Mouse (Mus musculus): Measurements from ENCODE around the gene Sgsm1.

DNA sequence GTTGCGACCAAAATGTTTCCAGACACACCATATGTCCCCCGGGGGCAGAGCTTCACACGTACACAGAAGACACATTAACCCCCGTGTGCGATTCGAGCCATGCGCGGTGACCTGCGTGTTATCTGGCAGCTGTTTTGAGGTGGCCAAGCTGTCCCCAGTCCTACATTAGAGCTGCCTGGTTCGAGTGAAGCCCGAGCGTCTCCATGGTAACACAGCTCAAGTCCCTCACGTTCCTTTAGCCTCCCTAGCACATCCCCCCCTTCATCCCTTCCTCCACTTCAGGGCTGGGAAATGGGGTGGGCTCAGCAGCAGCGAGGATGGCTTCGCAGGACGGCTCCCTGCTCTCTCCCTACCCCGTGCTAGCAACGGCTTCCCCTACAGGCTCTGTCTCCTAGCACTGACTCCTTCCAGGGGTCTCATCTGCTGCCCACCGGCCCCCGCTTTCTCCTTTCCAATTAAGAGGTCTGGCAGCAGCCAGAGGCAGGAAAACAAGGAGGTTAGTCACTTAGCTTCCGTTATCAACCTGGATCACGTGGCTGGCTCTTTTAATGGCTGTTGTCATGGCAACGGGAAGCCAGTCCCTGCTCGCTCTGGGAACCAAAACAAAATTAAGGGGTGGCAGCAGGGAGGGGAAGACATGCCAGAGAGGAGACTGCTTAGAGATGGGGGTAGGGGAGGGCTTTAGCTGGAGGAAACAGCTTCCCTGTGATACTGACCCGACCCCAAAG lies 3.7 kb downstream of the Sgsm1 start:
- TF ChIP-seq POLR2A (IDR thresholded peaks at IDR 0.05; ENCODE audit: insufficient read depth, low read length) (no peak), CTCF (IDR thresholded peaks at IDR 0.05; ENCODE audit: low read depth, low read length) (no peak), EP300 (IDR thresholded peaks at IDR 0.05; ENCODE audit: insufficient read depth, low read depth, low read length) (no peak)

Measured in ES-Bruce4 (cell line).